Mouse (Mus musculus) kidney, adult 2 months (tissue): ENCODE measurements at regions not wholly inside any gene's neighbourhood (a gene's known extent, or its start where the extent isn't known, plus 50 kb on each side); places are given as distances from the start of the nearest gene placed in this dataset.

Experiments
- CTCF ChIP-seq: fragments of 200-500 bp; conservative IDR thresholded peaks from 2 replicates; pipeline ENCODE4 v1.5.1; 2011; ENCODE audit warnings: low read depth, mild to moderate bottlenecking, control low read depth, low read length, moderate library complexity, mixed read lengths; ENCODE audit not compliant: insufficient read depth, insufficient read length
- POLR2A ChIP-seq: fragments of 200-500 bp; IDR thresholded peaks from one replicate; pipeline ENCODE4 v1.6.1; 2011; ENCODE audit warnings: low read depth, low read length, control low read depth

DNA sequence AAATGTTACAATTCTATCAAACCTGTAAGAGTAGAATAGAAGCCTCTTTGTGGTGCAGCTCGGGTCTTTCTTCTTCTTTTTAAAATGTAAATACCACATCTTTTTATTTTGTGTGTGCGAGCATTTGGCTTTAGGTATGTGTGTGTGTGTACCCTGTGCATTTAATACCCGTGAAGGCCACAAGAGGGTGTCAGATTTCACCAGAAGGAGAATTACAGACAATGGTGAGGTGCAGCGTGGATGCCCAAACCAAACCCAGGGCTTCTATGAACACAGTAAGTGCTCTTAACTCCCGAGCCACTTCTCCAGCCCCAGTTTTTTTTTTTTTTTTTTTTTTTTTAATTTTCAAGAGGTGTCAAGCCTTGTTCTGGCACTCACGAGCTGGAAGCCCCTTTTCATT, 135.0 kb upstream of the Gm17728 start:
- TF ChIP-seq POLR2A (no peak), CTCF (0 out of 2 replicates have a peak, but pooled peaks have one; percentile 18)
